Mouse (Mus musculus) c-Kit-positive CD71-negative TER-119-negative erythroid progenitor cells, embryonic 14.5 days (primary cell): ENCODE measurements around the gene Dock6.
"Not testable (repeated sequence)": the region's sequence is repeated elsewhere in the genome, so short reads cannot be mapped to it uniquely, and the experiment has no call there.

ENCODE experiments used
- DNase-seq: peaks from one replicate; pipeline ENCODE4 v3.0.0-alpha.2; 2013; ENCODE audit warnings: low read depth

The Dock6 gene

DNA sequence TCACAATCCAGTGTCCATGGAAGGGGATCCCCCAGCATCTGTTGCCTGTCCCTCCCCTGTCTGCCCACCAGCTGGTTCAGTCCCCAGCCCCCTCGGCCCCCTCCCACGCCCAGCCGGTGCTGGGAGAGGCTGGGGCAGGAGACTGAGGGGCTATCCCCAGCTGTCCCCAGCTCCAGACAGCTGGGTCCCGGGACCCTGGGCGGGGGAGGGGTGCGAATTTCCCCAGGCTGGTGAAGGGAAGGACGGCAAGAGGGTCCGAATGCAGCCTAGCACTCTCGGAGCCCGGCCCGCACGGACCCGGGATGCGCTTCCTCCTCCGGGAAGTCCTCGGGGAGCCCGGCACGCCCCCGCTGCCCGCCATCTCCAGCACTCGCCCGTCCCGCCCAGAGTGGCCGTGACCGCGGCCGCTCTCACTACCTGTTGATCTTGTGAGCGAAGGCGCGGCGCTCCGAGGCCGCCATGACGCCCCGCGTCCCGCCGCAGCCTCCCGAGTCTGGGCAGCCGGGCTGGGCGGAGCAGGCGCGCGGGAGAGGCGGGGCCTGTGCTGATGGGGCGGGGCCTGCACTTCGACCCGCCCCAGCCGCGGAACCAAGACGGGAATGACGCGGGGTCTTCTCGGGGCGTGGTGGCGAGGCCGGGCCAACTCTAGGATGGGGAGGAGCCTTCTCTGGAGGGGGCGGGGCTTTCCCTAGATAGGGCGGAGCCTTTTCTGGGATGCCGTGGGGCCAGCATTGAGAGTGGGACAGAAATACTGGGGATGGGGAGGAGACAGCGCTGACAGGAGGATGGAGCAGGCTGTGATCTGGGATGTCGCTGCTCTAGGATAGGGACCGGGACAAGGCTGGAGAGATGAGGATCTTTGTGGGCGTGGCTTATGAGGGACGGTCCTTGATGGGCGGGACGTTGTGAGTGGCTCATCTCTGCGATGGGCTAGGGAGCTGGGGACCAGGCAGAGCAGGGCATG, at the start of gene Dock6:
Gene Dock6 (minus strand): TSS at position 508 of the 964 bp plus-strand sequence.
- DNase-seq: peak; percentile 74

DNA sequence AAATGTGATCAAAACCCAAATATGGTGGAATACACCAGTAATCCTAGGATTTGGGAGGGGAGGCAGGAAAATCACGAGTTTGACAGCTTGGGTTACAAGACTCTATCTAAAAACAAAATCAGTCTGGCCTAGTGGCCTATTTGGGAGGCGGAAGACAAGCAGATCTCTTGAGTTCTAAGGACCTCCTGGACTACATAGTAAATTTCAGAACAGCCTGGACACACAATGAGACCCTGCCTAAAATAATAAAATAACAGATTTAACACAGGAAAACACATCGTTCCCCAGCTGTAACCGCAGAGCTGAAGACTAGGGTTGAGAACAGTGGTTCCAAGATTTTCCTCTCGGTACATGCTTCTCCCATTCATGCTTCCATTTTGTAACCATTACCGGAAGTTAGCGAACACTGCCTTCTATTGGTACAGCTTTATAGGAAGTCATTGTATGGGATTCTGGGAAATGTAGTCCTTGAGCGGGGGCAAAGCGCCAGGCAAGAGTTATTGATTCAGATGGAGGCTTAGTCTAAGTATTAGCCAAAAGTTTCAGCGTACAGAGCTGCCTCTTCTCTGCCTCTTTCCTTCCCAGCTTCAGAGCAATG, 48.9 kb upstream of the Dock6 start:
- peak; percentile 50 for DNase-seq

DNA sequence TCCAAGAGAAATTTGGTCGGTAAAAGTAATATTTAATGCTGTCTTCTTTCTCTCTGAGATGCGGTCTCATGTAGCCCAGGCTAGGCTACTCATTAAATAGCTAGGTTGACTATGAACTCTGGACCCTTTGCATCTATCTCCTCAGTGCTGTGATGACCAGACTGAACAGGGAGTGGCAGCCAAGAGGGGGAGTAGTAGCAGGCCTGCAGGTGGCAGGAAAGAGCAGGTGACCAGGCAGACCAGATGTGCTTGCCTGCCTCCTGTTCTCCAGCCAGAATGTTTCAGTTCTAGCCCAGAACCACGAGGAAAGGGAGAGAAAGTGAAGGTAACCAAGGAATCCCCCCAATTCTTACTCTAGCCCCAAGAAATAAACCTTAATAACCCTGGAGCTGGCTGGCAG, 36.8 kb upstream of the Dock6 start:
- DNase-seq: no peak

GRCm38 (mm10) chr9:21876601-21877000, 24.2 kb upstream of the Dock6 start:
- DNase-seq: no peak

- DNase-seq: no peak
These were observed 19.8 kb upstream of the Dock6 start for GRCm38 (mm10) chr9:21872204-21872603.

- DNase-seq: no peak
These were observed 18.6 kb upstream of the Dock6 start for GRCm38 (mm10) chr9:21870879-21871524.

GRCm38 (mm10) chr9:21869290-21869689, 16.9 kb upstream of the Dock6 start:
- DNase-seq: not testable (repeated sequence)

GRCm38 (mm10) chr9:21867726-21868125, 15.3 kb upstream of the Dock6 start:
- no peak for DNase-seq

DNA sequence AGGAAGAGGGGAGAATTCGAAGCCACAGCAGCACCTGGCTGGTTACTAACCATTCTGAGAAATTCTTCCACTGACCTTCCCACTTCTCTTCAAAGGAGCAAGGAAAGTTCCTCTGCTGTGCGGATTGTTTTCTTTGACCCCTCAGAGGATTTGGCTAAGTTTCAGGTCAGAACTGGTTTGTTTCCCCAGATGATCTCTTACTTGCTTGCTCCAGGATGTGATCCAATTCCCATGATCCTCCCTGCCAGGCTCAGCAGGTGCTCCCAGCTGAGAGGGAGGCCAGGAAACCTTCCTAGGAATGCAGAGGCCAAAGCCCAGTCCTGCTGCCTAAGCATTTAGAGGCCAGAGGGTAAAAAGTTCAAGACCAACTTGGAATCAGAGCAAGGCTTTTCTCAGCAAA, 14.2 kb upstream of the Dock6 start:
- DNase-seq: no peak

DNA sequence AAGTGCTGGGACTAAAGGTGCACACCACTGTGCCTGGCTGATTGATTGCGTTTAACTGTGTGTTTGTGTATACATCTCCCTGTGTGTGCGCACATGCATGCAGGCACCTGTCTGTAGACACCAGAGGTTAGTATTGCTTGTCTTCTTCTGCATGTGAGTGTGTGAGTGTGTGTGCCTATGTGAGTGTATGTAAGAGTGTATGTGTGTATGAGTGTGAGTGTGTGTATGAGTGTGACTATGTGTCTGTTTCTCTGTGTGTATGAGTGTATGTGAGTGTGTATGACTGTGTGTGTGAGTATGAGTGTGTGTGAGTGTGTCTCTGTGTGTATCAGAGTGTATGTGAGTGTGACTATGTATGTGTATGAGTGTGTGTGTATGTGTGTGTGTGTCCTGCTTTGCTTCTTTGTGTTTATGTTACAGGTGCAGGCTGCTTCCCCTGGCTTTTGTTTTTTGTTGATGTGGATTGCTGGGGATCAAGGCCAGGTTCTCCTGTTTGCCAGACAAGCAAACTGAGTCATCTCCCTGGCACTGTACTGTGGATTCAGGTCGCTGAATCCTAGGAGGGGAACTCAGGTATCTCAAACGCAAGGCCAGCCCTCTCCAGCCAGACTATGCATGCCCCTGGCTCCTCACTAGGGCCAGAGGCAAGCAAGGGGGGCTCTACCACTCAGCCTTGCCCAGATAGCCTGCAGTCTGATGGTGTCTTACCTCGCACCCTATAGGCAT, 13.4 kb upstream of the Dock6 start:
- DNase-seq: no peak

DNA sequence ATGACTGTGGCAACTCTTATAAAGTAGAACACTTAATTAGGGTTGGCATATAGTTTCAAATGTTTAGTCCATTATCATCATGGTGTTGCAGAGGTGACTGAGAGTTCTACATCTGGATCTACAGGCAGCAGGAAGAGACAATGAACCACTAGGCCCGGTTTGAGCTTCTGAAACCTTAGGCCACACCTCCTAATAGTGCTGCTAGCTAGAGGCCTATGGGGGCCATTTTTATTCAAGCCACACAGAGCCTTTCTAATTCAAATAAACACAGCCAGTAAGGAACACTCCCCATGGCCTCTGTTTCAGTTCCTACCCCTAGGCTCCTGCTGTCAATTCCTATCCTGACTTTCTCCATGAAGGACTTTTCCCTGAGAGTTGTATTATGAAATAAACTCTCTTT, 9.7 kb upstream of the Dock6 start:
- DNase-seq: no peak

GRCm38 (mm10) chr9:21860349-21860748, 7.9 kb upstream of the Dock6 start:
- not testable (repeated sequence) for DNase-seq

GRCm38 (mm10) chr9:21859606-21860005, 7.2 kb upstream of the Dock6 start:
- no peak for DNase-seq

- DNase-seq: no peak
These were observed 5.6 kb upstream of the Dock6 start for GRCm38 (mm10) chr9:21858084-21858483.

- no peak for DNase-seq
These were observed 5.1 kb upstream of the Dock6 start for GRCm38 (mm10) chr9:21857501-21857900.

- DNase-seq: no peak
These were observed 2.5 kb upstream of the Dock6 start for GRCm38 (mm10) chr9:21854894-21855293.

DNA sequence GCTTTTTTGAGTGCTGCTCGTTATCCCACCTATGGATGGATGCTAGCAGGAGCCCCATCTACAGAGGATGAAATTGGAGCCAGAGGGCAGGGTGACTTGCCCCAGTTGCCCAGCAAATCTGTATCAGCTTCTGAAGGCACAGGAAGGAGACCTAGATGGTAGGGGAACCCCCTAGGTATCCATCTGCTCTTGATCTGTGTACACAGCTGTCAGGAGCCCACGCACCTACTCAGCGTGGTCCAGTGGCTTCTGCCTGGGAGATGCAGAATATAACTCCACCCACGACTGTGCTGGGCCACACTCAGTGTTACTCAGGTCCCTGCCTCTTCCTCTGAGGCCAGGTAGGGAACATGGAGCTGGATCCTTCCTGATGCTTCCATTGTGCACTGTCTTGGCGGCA, 1.5 kb upstream of the Dock6 start:
- no peak for DNase-seq

- no peak for DNase-seq
These were observed 1.4 kb downstream of the Dock6 start for GRCm38 (mm10) chr9:21851084-21851483.

DNA sequence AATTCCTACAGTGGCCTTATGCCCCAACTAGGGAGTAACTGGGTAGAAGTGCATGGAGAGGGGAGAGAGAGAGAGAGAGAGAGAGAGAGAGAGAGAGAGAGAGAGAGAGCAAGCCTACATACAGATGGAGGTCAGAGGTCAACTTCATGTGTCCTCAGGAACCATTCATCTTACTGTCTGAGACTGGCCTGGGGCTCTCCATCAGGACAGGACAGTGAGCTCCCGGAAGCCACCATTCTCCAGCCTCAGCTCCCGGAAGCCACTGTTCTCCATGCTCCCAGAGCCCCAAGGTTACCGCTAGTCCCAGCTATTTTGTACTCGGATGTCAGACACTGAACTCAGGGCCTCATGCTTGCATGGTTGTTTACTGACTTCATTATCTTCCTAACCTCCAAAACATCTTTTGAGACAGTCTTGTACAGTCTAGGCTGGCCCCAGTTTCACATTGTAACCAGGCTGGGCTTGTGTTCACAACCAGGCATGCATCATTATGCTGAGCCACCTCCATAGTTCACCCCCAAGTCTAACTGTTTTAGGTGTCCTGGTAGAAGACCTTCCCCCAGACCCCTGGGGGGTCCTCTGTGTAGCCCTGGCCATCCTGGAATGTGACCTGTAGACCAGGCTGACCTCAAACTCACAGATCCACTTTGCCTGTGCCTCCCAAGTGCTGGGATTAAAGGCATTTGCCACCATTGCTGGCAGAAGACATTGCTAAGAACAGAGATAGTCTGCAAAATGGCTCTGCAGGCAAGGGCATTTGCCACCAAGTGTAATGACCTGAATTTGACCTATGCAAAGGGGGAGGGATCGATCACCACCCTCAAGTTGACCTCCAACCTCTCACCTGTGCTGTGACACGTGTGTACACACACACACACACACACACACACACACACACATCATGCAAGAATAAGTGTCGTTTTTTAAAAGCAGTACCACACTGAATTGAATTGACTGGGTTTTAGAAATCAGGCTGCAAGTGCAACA, 2.5 kb downstream of the Dock6 start:
- DNase-seq: no peak

GRCm38 (mm10) chr9:21847926-21848325, 4.5 kb downstream of the Dock6 start:
- no peak for DNase-seq

- no peak for DNase-seq
These were observed 5.0 kb downstream of the Dock6 start for GRCm38 (mm10) chr9:21847425-21847824.
